Mouse (Mus musculus): ENCODE measurements around the gene Spint2. TPM values are rescaled to one million over a fixed set of nuclear protein-coding genes. Genes with fewer than 3 reads are reported as not detected.

The Spint2 gene
- polyA plus RNA-seq, 1 experiment, result 69.7 TPM

GRCm38 (mm10) chr7:29265636-29266035 is 16.1 kb downstream of the Spint2 start:
- Histone ChIP-seq H3K27ac (ENCODE audit: insufficient read depth, low read length) (no peak overlapping the region), H3K36me3 (ENCODE audit: control insufficient read depth, insufficient read depth, low read length) (no peaks in the 10 kb centered on the region), H3K4me3 (ENCODE audit: extremely low read depth, insufficient read depth, insufficient read length) (no peak overlapping the region), H3K4me1 (ENCODE audit: control insufficient read depth, insufficient read depth, insufficient read length) (peaks cover 2% of the 10 kb centered on the region), H3K27me3 (ENCODE audit: control insufficient read depth, insufficient read depth, low read length) (no peaks in the 10 kb centered on the region)
- DNase-seq (ENCODE audit: low read depth in 1 of 2, low spot score in 2 of 2), result no peak
- TF ChIP-seq CTCF (IDR thresholded peaks at IDR 0.05; ENCODE audit: extremely low read depth, insufficient read depth, insufficient read length, insufficient replicate concordance) (no peak), POLR2A (IDR thresholded peaks at IDR 0.05; ENCODE audit: low read depth, low read length) (no peak)
- 78% methylated on average over 7 of the region's 7 CpGs for WGBS

- Histone ChIP-seq H3K36me3 (ENCODE audit: control insufficient read depth, insufficient read depth, low read length) (no peaks in the 10 kb centered on the region), H3K27me3 (ENCODE audit: control insufficient read depth, insufficient read depth, low read length) (no peaks in the 10 kb centered on the region), H3K27ac (ENCODE audit: insufficient read depth, low read length) (no peak overlapping the region), H3K4me3 (ENCODE audit: extremely low read depth, insufficient read depth, insufficient read length) (no peak overlapping the region), H3K4me1 (ENCODE audit: control insufficient read depth, insufficient read depth, insufficient read length) (no peaks in the 10 kb centered on the region)
- 93% methylated on average over 3 of the region's 3 CpGs for WGBS
- no peak for DNase-seq (ENCODE audit: low read depth in 1 of 2, low spot score in 2 of 2)
- TF ChIP-seq CTCF (IDR thresholded peaks at IDR 0.05; ENCODE audit: extremely low read depth, insufficient read depth, insufficient read length, insufficient replicate concordance) (no peak), POLR2A (IDR thresholded peaks at IDR 0.05; ENCODE audit: low read depth, low read length) (no peak)
Observed at GRCm38 (mm10) chr7:29263831-29264230, 17.9 kb downstream of the Spint2 start.

- 88% methylated on average over 6 of the region's 6 CpGs for WGBS
- Histone ChIP-seq H3K27me3 (ENCODE audit: control insufficient read depth, insufficient read depth, low read length) (no peaks in the 10 kb centered on the region), H3K36me3 (ENCODE audit: control insufficient read depth, insufficient read depth, low read length) (0 out of 2 replicates have a peak, but pooled peaks cover 2% of the 10 kb centered on the region), H3K4me1 (ENCODE audit: control insufficient read depth, insufficient read depth, insufficient read length) (no peaks in the 10 kb centered on the region), H3K4me3 (ENCODE audit: extremely low read depth, insufficient read depth, insufficient read length) (no peak overlapping the region), H3K27ac (ENCODE audit: insufficient read depth, low read length) (no peak overlapping the region)
- no peak for DNase-seq (ENCODE audit: low read depth in 1 of 2, low spot score in 2 of 2)
- TF ChIP-seq CTCF (IDR thresholded peaks at IDR 0.05; ENCODE audit: extremely low read depth, insufficient read depth, insufficient read length, insufficient replicate concordance) (no peak), POLR2A (IDR thresholded peaks at IDR 0.05; ENCODE audit: low read depth, low read length) (no peak)
Observed at GRCm38 (mm10) chr7:29262151-29262550, 19.6 kb downstream of the Spint2 start.

- Histone ChIP-seq H3K4me3 (ENCODE audit: extremely low read depth, insufficient read depth, insufficient read length) (no peak overlapping the region), H3K36me3 (ENCODE audit: control insufficient read depth, insufficient read depth, low read length) (peaks cover 4% of the 10 kb centered on the region; the same call in 1 of the 2 replicates), H3K27ac (ENCODE audit: insufficient read depth, low read length) (no peak overlapping the region), H3K4me1 (ENCODE audit: control insufficient read depth, insufficient read depth, insufficient read length) (no peaks in the 10 kb centered on the region), H3K27me3 (ENCODE audit: control insufficient read depth, insufficient read depth, low read length) (no peaks in the 10 kb centered on the region)
- TF ChIP-seq CTCF (IDR thresholded peaks at IDR 0.05; ENCODE audit: extremely low read depth, insufficient read depth, insufficient read length, insufficient replicate concordance), result no peak
- TF ChIP-seq POLR2A (IDR thresholded peaks at IDR 0.05; ENCODE audit: low read depth, low read length), result no peak
- DNase-seq (ENCODE audit: low read depth in 1 of 2, low spot score in 2 of 2), result no peak
- WGBS, result 76% methylated on average over 10 of the region's 10 CpGs
Observed at GRCm38 (mm10) chr7:29259781-29260730, 21.7 kb downstream of the Spint2 start.

GRCm38 (mm10) chr7:29257368-29257767 is 24.3 kb downstream of the Spint2 start:
- no peak for TF ChIP-seq CTCF (IDR thresholded peaks at IDR 0.05; ENCODE audit: extremely low read depth, insufficient read depth, insufficient read length, insufficient replicate concordance)
- TF ChIP-seq POLR2A (IDR thresholded peaks at IDR 0.05; ENCODE audit: low read depth, low read length), result no peak
- Histone ChIP-seq H3K4me3 (ENCODE audit: extremely low read depth, insufficient read depth, insufficient read length) (no peak overlapping the region), H3K27me3 (ENCODE audit: control insufficient read depth, insufficient read depth, low read length) (no peaks in the 10 kb centered on the region), H3K27ac (ENCODE audit: insufficient read depth, low read length) (no peak overlapping the region), H3K4me1 (ENCODE audit: control insufficient read depth, insufficient read depth, insufficient read length) (no peaks in the 10 kb centered on the region), H3K36me3 (ENCODE audit: control insufficient read depth, insufficient read depth, low read length) (peaks cover 4% of the 10 kb centered on the region; the same call in 1 of the 2 replicates)
- 78% methylated on average over 1 of the region's 1 CpGs for WGBS
- DNase-seq (ENCODE audit: low read depth in 1 of 2, low spot score in 2 of 2), result no peak

- H3K27me3 ChIP-seq (ENCODE audit: control insufficient read depth, insufficient read depth, low read length), result no peaks in the 10 kb centered on the region
- H3K36me3 ChIP-seq (ENCODE audit: control insufficient read depth, insufficient read depth, low read length), result peaks cover 4% of the 10 kb centered on the region; the same call in 1 of the 2 replicates
- no peaks in the 10 kb centered on the region for H3K4me1 ChIP-seq (ENCODE audit: control insufficient read depth, insufficient read depth, insufficient read length)
- H3K4me3 ChIP-seq (ENCODE audit: extremely low read depth, insufficient read depth, insufficient read length), result no peak overlapping the region
- H3K27ac ChIP-seq (ENCODE audit: insufficient read depth, low read length), result no peak overlapping the region
- DNase-seq (ENCODE audit: low read depth in 1 of 2, low spot score in 2 of 2), result no peak
- WGBS, result 90% methylated on average over 4 of the region's 4 CpGs
- TF ChIP-seq CTCF (IDR thresholded peaks at IDR 0.05; ENCODE audit: extremely low read depth, insufficient read depth, insufficient read length, insufficient replicate concordance), result no peak
- TF ChIP-seq POLR2A (IDR thresholded peaks at IDR 0.05; ENCODE audit: low read depth, low read length), result no peak
Observed at GRCm38 (mm10) chr7:29255875-29256274, 25.8 kb downstream of the Spint2 start.

- no peaks in the 10 kb centered on the region for H3K4me1 ChIP-seq (ENCODE audit: control insufficient read depth, insufficient read depth, insufficient read length)
- TF ChIP-seq POLR2A (IDR thresholded peaks at IDR 0.05; ENCODE audit: low read depth, low read length) (no peak), CTCF (IDR thresholded peaks at IDR 0.05; ENCODE audit: extremely low read depth, insufficient read depth, insufficient read length, insufficient replicate concordance) (no peak)
- H3K27ac ChIP-seq (ENCODE audit: insufficient read depth, low read length), result no peak overlapping the region
Observed at GRCm38 (mm10) chr7:29253842-29254241, 27.9 kb downstream of the Spint2 start.

More at GRCm38 (mm10) chr7:29253842-29254241, 27.9 kb downstream of the Spint2 start:
- no peak for DNase-seq (ENCODE audit: low read depth in 1 of 2, low spot score in 2 of 2)
- Histone ChIP-seq H3K27me3 (ENCODE audit: control insufficient read depth, insufficient read depth, low read length) (no peaks in the 10 kb centered on the region), H3K36me3 (ENCODE audit: control insufficient read depth, insufficient read depth, low read length) (peaks cover 4% of the 10 kb centered on the region; the same call in 1 of the 2 replicates), H3K4me3 (ENCODE audit: extremely low read depth, insufficient read depth, insufficient read length) (no peak overlapping the region)
- WGBS, result 53% methylated on average over 5 of the region's 5 CpGs
